Mouse (Mus musculus) T-cell, adult 2 months (primary cell): ENCODE results near the gene Tex37.

Experiments used
- DNase-seq: peaks from one replicate; pipeline ENCODE4 v3.0.0; 2022; ENCODE audit warnings: low spot score

Tex37 gene

DNA sequence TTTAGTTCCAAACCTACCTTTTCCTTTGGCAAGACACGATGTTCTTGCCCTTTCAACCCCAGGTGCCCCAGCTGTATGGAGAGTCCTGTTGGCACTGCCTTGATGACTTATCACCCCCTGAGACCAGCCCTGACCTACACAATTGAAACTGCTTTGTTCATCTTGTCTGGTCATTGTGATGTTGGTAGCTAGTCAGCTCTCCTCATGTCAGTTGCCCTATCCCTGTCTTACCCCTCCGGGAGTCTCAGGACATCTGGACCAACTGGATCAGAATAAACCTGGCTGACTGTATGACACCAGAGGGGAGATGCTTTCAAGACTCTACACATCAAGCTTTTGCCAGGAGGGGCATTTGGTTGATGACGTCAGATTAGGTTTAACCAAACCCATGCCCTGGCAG, at the start of gene Tex37:
TSS of gene Tex37 (minus strand) at position 101 of the 400 bp plus-strand sequence.
- no peak for DNase-seq

DNA sequence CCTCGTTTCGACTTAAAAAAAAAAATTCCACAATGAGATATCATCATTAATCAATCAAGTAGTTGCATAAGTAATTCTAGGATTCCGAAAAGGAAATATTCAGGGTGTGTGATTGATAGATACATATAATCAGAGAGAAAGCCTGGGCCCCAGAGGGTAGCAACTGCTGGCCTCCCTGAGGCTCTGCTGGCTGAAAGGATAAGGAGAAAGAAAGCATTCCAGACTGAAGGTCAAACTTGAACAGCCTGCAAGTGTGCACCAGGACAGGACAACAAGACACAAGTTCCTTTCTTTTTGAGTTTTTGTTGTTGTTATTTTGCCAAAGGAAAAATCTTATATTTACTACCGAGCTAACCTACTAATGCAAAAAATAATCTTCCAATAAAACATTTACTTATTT, 49.6 kb upstream of the Tex37 start:
- DNase-seq = no peak

DNA sequence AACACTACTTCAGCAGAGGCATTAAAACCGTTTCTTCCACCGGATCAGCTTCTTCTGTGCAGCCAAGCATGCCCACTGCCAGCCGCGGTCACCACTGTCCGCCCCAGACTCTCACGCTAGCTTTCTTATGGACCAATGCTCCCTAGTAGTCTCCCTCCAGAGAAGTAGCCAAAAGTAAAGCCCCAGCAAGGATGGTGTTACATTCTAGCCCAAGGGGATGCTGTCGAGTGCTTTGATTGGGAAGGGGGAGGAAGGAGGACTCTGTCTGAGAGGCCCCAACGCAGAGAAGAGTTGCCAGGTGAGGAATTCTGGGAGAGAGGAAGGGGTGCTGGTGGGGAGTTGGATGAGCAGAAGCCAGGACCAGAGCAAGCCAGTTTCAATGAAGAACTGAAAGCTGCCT, 48.7 kb upstream of the Tex37 start:
- no peak for DNase-seq

DNA sequence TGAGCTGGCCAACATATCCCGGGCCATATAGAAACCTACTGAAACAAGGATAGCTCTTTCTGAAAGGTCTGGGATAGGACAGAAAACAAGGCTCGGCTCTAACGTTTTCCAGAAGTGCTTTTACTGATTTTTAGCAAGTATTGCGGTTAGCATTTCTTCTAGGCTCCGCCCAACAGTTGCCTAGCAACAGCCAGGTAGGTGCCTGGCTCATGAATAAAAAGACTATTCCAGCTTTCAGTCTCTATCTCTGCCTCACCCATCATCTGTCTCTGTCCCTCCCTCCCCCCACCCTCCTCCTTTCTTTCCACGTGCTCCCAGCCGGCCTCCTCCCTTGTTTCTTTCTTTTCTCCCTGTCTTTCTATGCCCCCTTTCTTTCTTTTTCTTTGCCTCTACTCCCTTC, 47.0 kb upstream of the Tex37 start:
- no peak for DNase-seq

DNA sequence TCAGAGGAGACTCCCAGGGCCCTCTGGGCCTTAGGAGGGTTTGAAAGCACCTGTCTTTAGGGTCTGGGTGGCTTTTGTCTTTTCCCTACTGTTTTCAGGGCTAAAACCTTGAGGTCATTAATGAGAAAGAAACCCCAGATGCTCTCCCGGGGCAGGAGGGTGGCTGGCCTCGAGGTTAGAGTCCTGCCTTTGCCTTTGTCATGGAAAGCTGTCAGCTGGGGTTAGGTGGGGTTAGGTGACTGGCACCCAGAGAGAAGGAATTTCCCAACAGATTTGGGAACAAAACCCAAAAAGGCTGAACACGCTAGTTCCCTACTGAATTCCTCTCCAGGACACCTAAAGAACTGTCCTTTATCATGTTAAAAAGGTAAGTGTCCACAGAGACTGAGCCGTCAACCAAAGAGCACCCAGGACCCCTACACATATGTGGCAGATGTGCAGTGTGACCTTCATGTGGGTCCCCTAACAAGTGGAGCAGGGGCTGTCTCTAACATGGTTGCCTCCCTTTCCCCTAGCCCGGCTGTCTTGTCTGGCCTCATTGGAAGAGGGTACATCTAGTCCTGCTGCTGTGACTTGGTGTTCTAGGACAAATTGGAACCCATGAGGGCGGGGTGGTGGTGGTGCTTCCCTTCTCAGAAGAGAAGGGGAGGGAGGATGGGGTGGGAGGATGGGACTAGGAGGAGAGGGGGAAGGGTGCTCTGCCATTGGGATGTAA, 45.5 kb upstream of the Tex37 start:
- DNase-seq = no peak

DNA sequence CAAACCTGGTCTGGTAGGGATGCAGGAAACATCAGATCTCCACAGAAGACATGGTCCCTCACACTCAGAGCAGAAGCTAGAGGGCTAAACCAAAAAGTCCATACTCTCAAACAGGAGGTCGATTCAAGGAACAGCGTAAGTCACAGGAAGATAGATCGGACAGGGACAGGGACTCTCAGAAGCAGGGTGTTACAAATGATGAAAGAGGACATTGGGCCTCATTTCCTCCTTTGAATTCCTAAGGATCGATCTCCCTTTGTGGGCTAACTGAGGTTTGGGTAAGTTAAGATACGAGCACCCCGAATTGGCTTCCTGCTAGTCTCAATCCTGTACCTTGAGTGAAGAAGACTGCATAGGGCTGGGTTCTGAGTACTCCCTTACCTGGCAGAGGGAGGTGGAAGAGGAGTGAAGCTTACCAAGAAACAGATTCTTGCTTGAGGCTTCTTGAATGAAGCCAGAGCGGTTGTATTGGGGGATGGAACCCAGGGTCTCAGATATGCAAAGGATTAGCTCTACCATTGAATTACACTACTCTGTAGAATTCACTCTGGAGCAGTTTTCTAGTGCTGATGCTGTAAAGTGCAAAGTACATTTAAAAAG, 38.7 kb upstream of the Tex37 start:
- DNase-seq = no peak

DNA sequence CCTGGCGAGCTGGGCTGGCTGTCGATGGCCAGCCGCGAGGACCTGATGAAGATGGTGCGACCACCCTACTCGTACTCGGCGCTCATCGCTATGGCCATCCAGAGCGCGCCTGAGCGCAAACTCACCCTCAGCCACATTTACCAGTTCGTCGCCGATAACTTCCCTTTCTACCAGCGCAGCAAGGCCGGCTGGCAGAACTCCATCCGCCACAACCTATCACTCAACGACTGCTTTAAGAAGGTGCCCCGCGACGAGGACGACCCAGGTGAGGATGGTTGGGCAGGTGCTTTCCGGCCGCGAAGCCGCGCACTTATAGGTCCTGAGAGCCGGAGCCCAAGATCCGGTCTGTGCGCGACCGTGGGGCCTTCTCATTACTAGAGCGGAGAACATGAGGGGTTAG, 38.2 kb upstream of the Tex37 start:
- DNase-seq = no peak

GRCm38 (mm10) chr6:70956285-70956912, 37.7 kb upstream of the Tex37 start, which contains the start of gene Foxi3:
Foxi3 (plus strand) TSS chr6:70956531.
- no peak for DNase-seq

DNA sequence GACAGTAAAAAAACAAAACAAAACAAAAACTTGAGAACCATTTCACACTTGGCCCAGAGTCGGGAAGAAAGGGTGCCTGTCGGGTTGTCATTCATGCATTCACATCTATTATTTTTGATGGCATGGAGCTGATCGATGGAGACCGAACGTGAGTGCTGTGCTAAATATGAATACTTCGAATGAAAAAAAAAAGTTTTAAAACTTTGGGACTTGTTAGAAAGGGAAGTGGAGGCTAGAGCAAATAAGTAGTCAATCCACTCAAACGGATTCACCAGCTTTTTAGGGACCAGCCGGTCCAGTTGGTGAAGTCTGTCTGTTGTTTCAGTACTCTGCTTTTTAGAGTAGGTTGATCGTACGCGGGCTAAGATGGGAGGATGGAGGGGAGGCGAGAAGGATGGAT, 37.1 kb upstream of the Tex37 start:
- DNase-seq = no peak

DNA sequence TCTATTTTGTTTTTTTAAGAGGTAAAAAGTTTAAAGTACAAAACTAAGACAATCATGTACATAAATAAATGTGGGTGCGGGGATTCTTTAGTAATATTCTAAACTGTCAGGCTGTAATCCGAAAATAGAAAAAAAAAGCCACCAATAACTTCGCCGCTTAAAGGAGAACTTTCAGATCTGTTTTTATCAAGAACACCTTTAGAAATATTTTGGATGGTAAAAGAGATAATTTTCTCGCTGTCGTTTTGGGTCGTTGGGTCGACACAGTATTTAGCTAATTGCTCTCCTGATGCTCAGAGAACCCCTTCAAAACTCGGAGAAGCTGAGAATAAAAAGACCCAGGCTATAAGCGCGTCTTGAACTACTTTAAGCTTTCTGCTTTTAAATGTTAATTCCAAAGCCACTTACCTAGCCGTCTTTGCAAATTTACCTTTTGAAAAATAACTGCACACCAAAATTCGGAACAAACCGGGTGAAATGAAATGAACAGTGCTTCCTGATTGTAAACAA, 36.6 kb upstream of the Tex37 start:
- no peak for DNase-seq

DNA sequence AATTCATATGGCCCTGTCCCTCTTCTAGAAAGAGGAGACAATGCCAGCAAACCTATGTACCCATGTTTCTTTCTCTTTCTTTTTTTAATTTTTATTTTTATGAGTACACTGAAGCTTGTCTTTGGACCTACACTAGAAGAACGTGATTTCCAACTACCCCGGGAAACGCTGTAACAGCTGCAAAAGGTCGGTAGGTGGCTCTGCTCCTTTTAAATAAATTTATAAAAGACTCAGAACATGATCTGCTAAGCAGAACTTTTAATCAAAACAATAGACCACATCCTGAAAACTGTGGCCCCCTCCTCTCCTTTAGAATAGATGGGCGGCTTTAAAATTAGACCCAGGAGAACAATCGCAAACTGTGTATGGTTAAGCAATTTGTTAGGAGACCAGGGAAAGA, 35.3 kb upstream of the Tex37 start:
- DNase-seq = peak; percentile 2

DNA sequence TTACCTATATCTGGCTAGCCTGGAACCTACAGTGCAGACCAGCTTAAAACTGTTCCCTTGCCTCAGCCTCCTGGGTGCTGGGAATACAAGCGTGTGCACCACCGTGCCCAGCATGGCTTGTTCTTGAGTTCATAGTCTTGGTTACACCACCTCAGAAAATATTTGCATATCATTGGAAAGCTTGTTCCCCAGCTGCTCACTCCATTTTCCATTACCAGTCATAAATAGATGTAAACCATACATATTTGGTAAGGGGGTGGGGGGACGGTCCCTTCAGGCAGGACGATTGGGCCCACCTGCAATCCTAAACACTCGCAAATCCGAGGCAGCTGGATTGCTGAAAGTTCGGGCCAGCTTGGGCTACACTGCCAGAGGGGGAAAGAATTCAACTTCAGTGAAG, 34.5 kb upstream of the Tex37 start:
- no peak for DNase-seq

DNA sequence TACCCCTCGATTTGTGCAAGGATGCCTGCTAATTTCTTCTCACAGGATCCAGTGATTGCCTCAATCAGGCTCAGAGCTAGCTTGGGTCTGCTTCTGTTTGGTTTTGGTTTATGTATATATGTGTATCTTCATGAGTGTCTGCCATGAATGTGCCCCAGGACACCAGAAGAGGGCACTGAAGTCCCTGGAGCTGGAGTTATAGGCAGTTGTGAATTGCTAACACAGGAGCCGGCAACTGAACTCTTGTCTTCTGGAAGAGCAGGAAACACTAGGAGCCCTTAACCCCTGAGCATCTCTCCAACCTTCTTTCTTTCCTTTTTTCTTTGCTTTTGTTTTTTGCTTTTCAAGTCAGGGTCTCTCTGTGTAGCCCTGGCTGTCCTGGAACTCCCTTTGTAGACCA, 13.1 kb upstream of the Tex37 start:
- DNase-seq = no peak

- peak; percentile 19 for DNase-seq
Measured at GRCm38 (mm10) chr6:70921274-70922074, 2.7 kb upstream of the Tex37 start.

- DNase-seq = no peak
Measured at GRCm38 (mm10) chr6:70912396-70912765, 6.3 kb downstream of the Tex37 start.

DNA sequence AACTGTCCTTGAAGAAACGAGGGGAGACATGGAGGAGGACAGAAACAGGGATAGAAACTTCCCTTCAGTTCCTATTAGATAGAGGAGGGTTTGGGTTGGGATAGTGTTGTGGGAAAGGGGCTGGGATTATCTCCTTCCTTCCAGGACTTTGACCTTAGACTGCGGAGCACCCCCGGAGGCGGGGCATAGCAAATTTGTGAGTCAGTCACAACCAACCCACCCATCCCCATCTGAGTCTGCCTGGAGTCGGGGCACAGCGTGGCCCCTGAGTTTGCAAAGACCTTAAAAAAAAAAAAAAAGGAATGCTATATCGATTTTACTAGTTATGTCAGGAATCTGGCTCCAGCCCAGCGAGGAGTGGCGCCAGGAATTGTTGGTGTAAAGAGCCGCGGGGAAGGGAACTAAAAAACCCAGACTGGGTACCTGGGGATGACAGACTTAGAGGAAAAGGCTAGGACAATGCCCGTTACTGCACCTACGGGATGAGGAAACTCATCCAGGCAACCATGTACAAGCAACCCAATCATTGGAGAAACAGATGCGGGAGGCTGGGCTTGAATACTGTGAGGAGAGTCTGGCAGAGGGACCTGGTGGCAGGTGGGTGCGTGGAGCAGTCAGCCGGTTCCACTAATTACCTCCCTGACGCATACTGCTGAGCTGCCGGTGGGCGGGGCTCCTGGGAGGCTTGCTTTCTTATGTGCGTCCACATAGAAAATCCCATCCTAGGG, 6.9 kb downstream of the Tex37 start:
- no peak for DNase-seq

GRCm38 (mm10) chr6:70910285-70910684, 8.4 kb downstream of the Tex37 start:
- DNase-seq = no peak

DNA sequence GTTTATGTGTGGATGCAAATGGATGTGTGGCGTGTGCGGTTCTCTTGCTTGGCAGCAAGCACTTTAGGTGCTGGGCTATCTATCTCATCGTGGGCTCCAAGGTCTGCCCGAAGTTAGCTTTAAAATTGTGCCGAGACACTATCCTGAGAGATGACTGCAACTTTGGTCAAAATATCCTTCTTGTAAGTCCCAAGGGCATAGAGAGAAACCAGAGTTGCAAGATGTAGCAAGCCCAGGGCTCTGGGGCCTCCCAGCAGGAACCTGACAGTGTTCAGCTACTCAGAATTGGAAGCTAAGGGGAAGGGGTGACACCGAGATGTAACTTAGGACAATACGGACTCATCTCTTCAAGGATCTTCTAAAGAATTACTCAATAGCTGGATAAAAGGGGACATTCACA, 9.2 kb downstream of the Tex37 start:
- DNase-seq = no peak

DNA sequence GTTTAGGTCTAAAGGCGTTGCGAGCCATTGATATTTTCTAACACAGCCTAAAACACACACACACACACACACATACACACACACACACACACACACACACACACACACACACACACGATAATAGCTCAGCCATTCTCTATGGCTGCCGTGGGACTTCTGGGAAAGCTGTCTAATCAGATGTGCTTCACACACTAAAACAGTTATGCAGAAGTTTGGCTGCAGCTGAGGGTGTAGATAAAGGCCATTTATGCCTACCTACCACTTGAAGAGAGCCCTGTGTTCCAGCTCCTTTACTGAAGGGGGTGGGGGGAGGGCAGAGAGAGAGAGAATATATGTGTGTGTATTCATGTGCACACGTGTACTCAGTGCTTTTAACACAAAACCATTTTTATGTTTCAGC, 15.0 kb downstream of the Tex37 start:
- DNase-seq = no peak

DNA sequence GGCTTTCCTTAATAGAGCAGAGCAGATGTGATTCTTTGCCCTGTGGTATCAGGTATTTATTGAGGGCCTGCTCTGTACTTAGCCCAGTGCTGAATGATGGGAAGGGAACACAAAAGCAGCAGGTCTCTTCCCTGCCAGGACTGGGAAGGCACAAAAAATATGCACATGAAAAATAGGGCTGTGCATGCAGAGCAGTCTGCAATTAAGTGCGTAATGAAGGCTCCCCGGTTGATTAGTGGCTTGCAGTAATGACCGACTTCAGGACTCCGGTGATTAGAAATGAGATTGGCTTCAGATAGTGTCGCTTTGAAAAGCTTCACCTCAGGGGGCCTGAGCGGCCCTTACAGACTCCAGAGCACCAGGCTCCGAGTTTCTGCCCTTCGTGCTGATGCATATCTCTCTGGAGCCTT, 19.1 kb downstream of the Tex37 start:
- DNase-seq = no peak

GRCm38 (mm10) chr6:70898166-70898565, 20.6 kb downstream of the Tex37 start:
- no peak for DNase-seq

GRCm38 (mm10) chr6:70887993-70888392, 30.7 kb downstream of the Tex37 start:
- DNase-seq = no peak
